Comparison of ENCODE assay signal across 11 mouse cellular contexts in the genomic region with DNA sequence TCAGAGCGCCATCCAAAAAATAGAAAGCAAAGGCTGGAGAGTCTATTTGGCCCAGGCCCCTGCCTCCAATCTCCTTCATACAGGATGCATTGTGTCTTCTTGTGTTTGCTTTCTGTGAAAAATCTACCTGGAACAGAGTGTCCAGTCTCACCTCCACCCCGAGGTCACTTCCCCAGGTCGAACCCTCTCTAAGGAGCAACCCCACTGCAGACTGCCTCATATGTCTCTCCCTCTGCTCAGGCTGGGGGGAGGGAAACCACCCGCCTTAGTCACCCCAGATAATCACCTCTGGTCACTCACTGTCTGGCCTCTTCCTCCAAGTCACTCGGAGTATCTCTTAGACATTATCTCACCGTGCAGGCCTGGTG. TPM values are rescaled to one million over a fixed set of nuclear protein-coding genes. Genes with fewer than 3 reads are reported as not detected.
DNase-seq lines count a peak whose midpoint lies in the region; ATAC-seq lines count a peak whose summit lies in the region.
"Had no signal": no experiment of that assay in that cellular context is flagged by ENCODE, and none has a peak within 500 bp of the region (broad histone marks: within the 10 kb centered on the region; RNA-seq: fewer than 3 reads in every experiment).

No protein-coding gene starts in this region.

- H3K36me3 ChIP-seq in embryonic facial prominence, embryonic 12.5 days, result no peaks in the 10 kb centered on the region
- H3K36me3 ChIP-seq in embryonic facial prominence, embryonic 10.5 days (replicated peaks), result no peaks in the 10 kb centered on the region
- no peaks in the 10 kb centered on the region for H3K36me3 ChIP-seq in liver, embryonic 12.5 days
- no peaks in the 10 kb centered on the region for H3K36me3 ChIP-seq in hindbrain, embryonic 14.5 days (replicated peaks; ENCODE audit: control insufficient read depth, insufficient read depth)
- no peaks in the 10 kb centered on the region for H3K36me3 ChIP-seq in midbrain, embryonic 13.5 days

- ATAC-seq in embryonic facial prominence, embryonic 12.5 days (ENCODE audit: insufficient number of reproducible peaks, insufficient read depth, low FRiP score, low TSS enrichment), result no peak
- ATAC-seq in liver, embryonic 12.5 days, result no peak
- ATAC-seq in hindbrain, embryonic 14.5 days (ENCODE audit: low FRiP score), result no peak
- peak; percentile 57; the same call in 1 of the 2 replicates for ATAC-seq in midbrain, embryonic 13.5 days

- H3K27ac ChIP-seq in embryonic facial prominence, embryonic 12.5 days, result no peak overlapping the region
- no peak overlapping the region for H3K27ac ChIP-seq in embryonic facial prominence, embryonic 10.5 days (replicated peaks)
- no peak overlapping the region for H3K27ac ChIP-seq in liver, embryonic 12.5 days
- H3K27ac ChIP-seq in hindbrain, embryonic 14.5 days, result no peak overlapping the region
- no peak overlapping the region for H3K27ac ChIP-seq in midbrain, embryonic 13.5 days

- no peaks in the 10 kb centered on the region for H3K27me3 ChIP-seq in embryonic facial prominence, embryonic 12.5 days
- H3K27me3 ChIP-seq in embryonic facial prominence, embryonic 10.5 days (replicated peaks; ENCODE audit: low read depth, poor library complexity, severe bottlenecking), result peaks cover 24% of the 10 kb centered on the region
- peaks cover 52% of the 10 kb centered on the region for H3K27me3 ChIP-seq in liver, embryonic 12.5 days (replicated peaks)
- 0 out of 2 replicates have a peak, but pooled peaks cover 5% of the 10 kb centered on the region for H3K27me3 ChIP-seq in hindbrain, embryonic 14.5 days (ENCODE audit: control insufficient read depth, insufficient read depth, low read length)
- H3K27me3 ChIP-seq in midbrain, embryonic 13.5 days, result peaks cover 21% of the 10 kb centered on the region

- H3K4me1 ChIP-seq in embryonic facial prominence, embryonic 12.5 days, result peaks cover 8% of the 10 kb centered on the region; the same call in 1 of the 2 replicates
- peaks cover 61% of the 10 kb centered on the region for H3K4me1 ChIP-seq in embryonic facial prominence, embryonic 10.5 days
- H3K4me1 ChIP-seq in liver, embryonic 12.5 days, result peaks cover 10% of the 10 kb centered on the region; the same call in 1 of the 2 replicates
- H3K4me1 ChIP-seq in hindbrain, embryonic 14.5 days (replicated peaks; ENCODE audit: control insufficient read depth, insufficient read depth, low read length), result no peaks in the 10 kb centered on the region
- peaks cover 5% of the 10 kb centered on the region for H3K4me1 ChIP-seq in midbrain, embryonic 13.5 days (replicated peaks)

- intact Hi-C loops in gastrocnemius, postnatal 14 days (cut with DNase I; ENCODE audit: low total_unique reads), result loop anchor here (5.0 kb wide), 1 partner anchor 115 kb away; no protein-coding TSS in a partner anchor

- DNase-seq in embryonic facial prominence, embryonic 10.5 days (ENCODE audit: low spot score), result no peak
- DNase-seq in liver, result no peak
- no peak for DNase-seq in hindbrain, embryonic 14.5 days (ENCODE audit: low spot score)
- DNase-seq in yolk sac, embryonic 10.5 days (ENCODE audit: low spot score), result no peak
- no peak for DNase-seq in gastrocnemius, postnatal 14 days

- 38% methylated on average over 6 of the region's 6 CpGs for WGBS in embryonic facial prominence, embryonic 12.5 days
- WGBS in embryonic facial prominence, embryonic 10.5 days, result 34% methylated on average over 6 of the region's 6 CpGs
- WGBS in liver, embryonic 12.5 days (ENCODE audit: insufficient replicate concordance), result 13% methylated on average over 6 of the region's 6 CpGs
- WGBS in hindbrain, embryonic 14.5 days, result 44% methylated on average over 6 of the region's 6 CpGs
- 37% methylated on average over 6 of the region's 6 CpGs for WGBS in midbrain, embryonic 13.5 days

- H3K9ac ChIP-seq in embryonic facial prominence, embryonic 12.5 days, result no peak overlapping the region
- no peak overlapping the region for H3K9ac ChIP-seq in liver, embryonic 12.5 days
- H3K9ac ChIP-seq in hindbrain, embryonic 14.5 days, result no peak overlapping the region
- H3K9ac ChIP-seq in midbrain, embryonic 13.5 days (replicated peaks), result no peak overlapping the region

- no peak overlapping the region for H3K4me3 ChIP-seq in embryonic facial prominence, embryonic 12.5 days
- no peak overlapping the region for H3K4me3 ChIP-seq in embryonic facial prominence, embryonic 10.5 days
- H3K4me3 ChIP-seq in liver, embryonic 12.5 days, result no peak overlapping the region
- H3K4me3 ChIP-seq in hindbrain, embryonic 14.5 days (replicated peaks; ENCODE audit: low read length), result no peak overlapping the region
- H3K4me3 ChIP-seq in midbrain, embryonic 13.5 days (replicated peaks), result no peak overlapping the region
- H3K4me3 ChIP-seq: erythroblast, embryonic 14.5 days had no signal

- H3K9me3 ChIP-seq in embryonic facial prominence, embryonic 12.5 days, result no peaks in the 10 kb centered on the region
- no peaks in the 10 kb centered on the region for H3K9me3 ChIP-seq in embryonic facial prominence, embryonic 10.5 days
- H3K9me3 ChIP-seq in liver, embryonic 12.5 days (replicated peaks), result no peaks in the 10 kb centered on the region
- H3K9me3 ChIP-seq in hindbrain, embryonic 14.5 days (ENCODE audit: control insufficient read depth, low read length), result no peaks in the 10 kb centered on the region
- H3K9me3 ChIP-seq in midbrain, embryonic 13.5 days, result no peaks in the 10 kb centered on the region

- H3K4me2 ChIP-seq in embryonic facial prominence, embryonic 12.5 days (replicated peaks), result peak overlapping the region; percentile 36
- H3K4me2 ChIP-seq in liver, embryonic 12.5 days, result peak overlapping the region; percentile 37
- 0 out of 2 replicates have a peak overlapping the region, but pooled peaks have one; percentile 39 for H3K4me2 ChIP-seq in hindbrain, embryonic 14.5 days (replicated peaks)
- peak overlapping the region; percentile 45; the same call in 1 of the 2 replicates for H3K4me2 ChIP-seq in midbrain, embryonic 13.5 days (replicated peaks)

RNA-seq across cellular contexts. Expression of gene Tac4, which starts 29.0 kb away (rescaled TPM):
- 0.29 TPM in 1 of 2 replicates, not detected in the other for polyA plus RNA-seq in embryonic facial prominence, embryonic 12.5 days (2016; fragmentation: Nextera tagmentation; extraction: Ambion mirVana)
- 0.16 TPM in 1 of 2 replicates, not detected in the other for polyA plus RNA-seq in embryonic facial prominence, embryonic 10.5 days (2016; fragmentation: Nextera tagmentation; extraction: Ambion mirVana)
- 0.10 TPM in 1 of 2 replicates, not detected in the other for polyA plus RNA-seq in liver, embryonic 12.5 days (2016; fragmentation: Nextera tagmentation; extraction: Ambion mirVana)
- polyA plus RNA-seq in hindbrain, embryonic 14.5 days (2014; fragmentation: Nextera tagmentation; extraction: Ambion mirVana), result 0.17 TPM in 1 of 2 replicates, not detected in the other
- polyA plus RNA-seq in midbrain, embryonic 13.5 days (2015; fragmentation: Nextera tagmentation; extraction: Ambion mirVana), result not detected in 2 replicates
- total RNA-seq in gastrocnemius, postnatal 14 days (2021), result not detected
- total RNA-seq: adrenal gland, postnatal 10 days; granulocyte monocyte progenitor cell, adult 5-6 weeks had no signal
- polyA plus RNA-seq: erythroblast, embryonic 14.5 days had no signal
